Mouse (Mus musculus) stomach, embryonic 16.5 days (tissue): ENCODE results near the gene Shb. TPM values are rescaled to one million over a fixed set of nuclear protein-coding genes. Genes with fewer than 3 reads are reported as not detected.
A peak's percentile ranks its signal among the peaks of the same experiment; 100 is the strongest.

Experiments used
- ATAC-seq: fragments of 200-750 bp; cut with Nextera tagmentation; 2 replicates; pipeline ENCODE4 v1.8.0; 2017; ENCODE audit warnings: moderate number of reproducible peaks, moderate TSS enrichment; ENCODE audit not compliant: insufficient read depth, low FRiP score
- H3K27ac ChIP-seq: fragments of 300-500 bp; sonication (generic); 2 replicates; pipeline ENCODE4 v1.5.1; 2014; ENCODE audit warnings: low read length
- H3K27me3 ChIP-seq: fragments of 300-500 bp; sonication (generic); 2 replicates; pipeline ENCODE4 v1.6.1; 2014; ENCODE audit warnings: low read length, control low read depth, mixed read lengths; ENCODE audit not compliant: control insufficient read depth, insufficient read depth
- H3K36me3 ChIP-seq: fragments of 300-500 bp; sonication (generic); 2 replicates; pipeline ENCODE4 v1.6.1; 2014; ENCODE audit warnings: low read length; ENCODE audit not compliant: control insufficient read depth, insufficient read depth
- H3K4me1 ChIP-seq: fragments of 300-500 bp; sonication (generic); 2 replicates; pipeline ENCODE4 v1.6.1; 2014; ENCODE audit warnings: low read length, control low read depth, mixed read lengths; ENCODE audit not compliant: control insufficient read depth, insufficient read depth
- H3K4me2 ChIP-seq: fragments of 300-500 bp; sonication (generic); 2 replicates; pipeline ENCODE4 v1.6.1; 2014; ENCODE audit warnings: low read depth, low read length, mixed read lengths
- H3K4me3 ChIP-seq: fragments of 300-500 bp; sonication (generic); replicated peaks from 2 replicates; pipeline ENCODE4 v1.5.1; 2014; ENCODE audit warnings: mild to moderate bottlenecking, low read length
- H3K9ac ChIP-seq: fragments of 300-500 bp; sonication (generic); 2 replicates; pipeline ENCODE4 v1.6.1; 2014; ENCODE audit warnings: low read length
- H3K9me3 ChIP-seq: fragments of 300-500 bp; sonication (generic); replicated peaks from 2 replicates; pipeline ENCODE4 v1.6.1; 2016; ENCODE audit warnings: low read length, control low read depth; ENCODE audit not compliant: control insufficient read depth
- WGBS: fragments of 180-500 bp; shearing (Covaris S2); extraction: QIAGEN DNeasy Blood & Tissue Kit; methylation state at CpG from one replicate; pipeline ENCODE4 v1.1.7; 2014; 5-methylcytosine and 5-hydroxymethylcytosine counted together
- polyA plus RNA-seq: library from polyadenylated mRNA; unstranded; fragments of >200 nt; fragmentation: Nextera tagmentation; extraction: Ambion mirVana; gene quantifications from 2 replicates; pipeline ENCODE4 v1.2.1, GENCODE M21; 2015

Gene Shb
- polyA plus RNA-seq, 1 experiment from 2014 or later: 2.7 TPM

- no peaks in the 10 kb centered on the region; the same call in 1 of the 2 replicates for H3K9me3 ChIP-seq
- WGBS: 54% methylated on average over 5 of the region's 5 CpGs
- no peak overlapping the region for H3K9ac ChIP-seq
- H3K27me3 ChIP-seq: no peaks in the 10 kb centered on the region
- ATAC-seq: no peak
- H3K4me3 ChIP-seq: no peak overlapping the region
- H3K36me3 ChIP-seq: no peaks in the 10 kb centered on the region
- no peak overlapping the region for H3K27ac ChIP-seq
- no peak overlapping the region for H3K4me2 ChIP-seq
- no peaks in the 10 kb centered on the region for H3K4me1 ChIP-seq
Observed at GRCm38 (mm10) chr4:45549514-45549913, 17.2 kb upstream of the Shb start.

GRCm38 (mm10) chr4:45545851-45546250, 13.6 kb upstream of the Shb start:
- H3K4me3 ChIP-seq: no peak overlapping the region
- H3K36me3 ChIP-seq: no peaks in the 10 kb centered on the region
- no peaks in the 10 kb centered on the region; the same call in 1 of the 2 replicates for H3K9me3 ChIP-seq
- no peak overlapping the region for H3K9ac ChIP-seq
- ATAC-seq: no peak
- H3K27me3 ChIP-seq: no peaks in the 10 kb centered on the region
- H3K27ac ChIP-seq: no peak overlapping the region
- no peak overlapping the region for H3K4me2 ChIP-seq
- WGBS: 59% methylated on average over 8 of the region's 8 CpGs
- no peaks in the 10 kb centered on the region for H3K4me1 ChIP-seq

DNA sequence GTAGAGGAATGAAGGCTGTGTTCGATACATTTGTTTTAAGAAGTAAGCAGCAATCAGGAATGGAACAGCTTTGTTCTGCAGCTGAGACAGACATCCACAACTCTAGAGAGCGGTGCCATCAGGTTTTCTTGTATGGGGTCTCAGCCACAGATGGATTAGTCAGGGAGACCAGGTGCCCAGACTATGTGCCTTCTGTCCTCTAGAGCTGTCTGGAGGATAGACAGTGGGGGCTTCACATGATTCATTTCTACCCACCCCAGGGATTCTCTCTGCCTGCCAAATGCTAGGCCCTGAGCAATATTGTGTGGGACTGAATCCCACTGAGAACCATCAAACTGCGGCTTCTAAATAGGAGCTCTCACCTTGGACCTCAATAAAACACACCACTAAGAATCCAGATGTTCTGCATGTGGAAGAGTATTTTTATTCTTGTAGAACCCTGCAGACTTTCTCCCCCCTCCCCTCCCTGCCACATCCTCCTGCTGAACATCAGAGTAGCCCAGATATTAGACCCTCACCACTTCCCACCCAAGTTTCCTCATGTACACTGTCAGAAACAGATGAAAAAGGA, 11.3 kb upstream of the Shb start:
- no peak for ATAC-seq
- Histone ChIP-seq H3K9me3 (no peaks in the 10 kb centered on the region; the same call in 1 of the 2 replicates), H3K36me3 (no peaks in the 10 kb centered on the region), H3K4me1 (no peaks in the 10 kb centered on the region), H3K4me3 (no peak overlapping the region), H3K9ac (no peak overlapping the region), H3K27me3 (no peaks in the 10 kb centered on the region), H3K4me2 (no peak overlapping the region), H3K27ac (no peak overlapping the region)
- WGBS: 88% methylated on average over 3 of the region's 3 CpGs

GRCm38 (mm10) chr4:45540151-45540933, 8.1 kb upstream of the Shb start:
- H3K27me3 ChIP-seq: no peaks in the 10 kb centered on the region
- H3K36me3 ChIP-seq: no peaks in the 10 kb centered on the region
- no peak overlapping the region for H3K27ac ChIP-seq
- H3K4me3 ChIP-seq: no peak overlapping the region
- H3K4me1 ChIP-seq: no peaks in the 10 kb centered on the region
- no peak for ATAC-seq
- no peak overlapping the region for H3K9ac ChIP-seq
- no peak overlapping the region for H3K4me2 ChIP-seq
- WGBS: 72% methylated on average over 15 of the region's 15 CpGs
- H3K9me3 ChIP-seq: no peaks in the 10 kb centered on the region; the same call in 1 of the 2 replicates

- no peaks in the 10 kb centered on the region for H3K9me3 ChIP-seq
- H3K4me1 ChIP-seq: no peaks in the 10 kb centered on the region
- no peak overlapping the region for H3K27ac ChIP-seq
- H3K4me3 ChIP-seq: no peak overlapping the region
- no peak for ATAC-seq
- H3K36me3 ChIP-seq: no peaks in the 10 kb centered on the region
- no peak overlapping the region for H3K9ac ChIP-seq
- no peak overlapping the region for H3K4me2 ChIP-seq
- no peaks in the 10 kb centered on the region for H3K27me3 ChIP-seq
Observed at GRCm38 (mm10) chr4:45539187-45539586, 6.9 kb upstream of the Shb start.

DNA sequence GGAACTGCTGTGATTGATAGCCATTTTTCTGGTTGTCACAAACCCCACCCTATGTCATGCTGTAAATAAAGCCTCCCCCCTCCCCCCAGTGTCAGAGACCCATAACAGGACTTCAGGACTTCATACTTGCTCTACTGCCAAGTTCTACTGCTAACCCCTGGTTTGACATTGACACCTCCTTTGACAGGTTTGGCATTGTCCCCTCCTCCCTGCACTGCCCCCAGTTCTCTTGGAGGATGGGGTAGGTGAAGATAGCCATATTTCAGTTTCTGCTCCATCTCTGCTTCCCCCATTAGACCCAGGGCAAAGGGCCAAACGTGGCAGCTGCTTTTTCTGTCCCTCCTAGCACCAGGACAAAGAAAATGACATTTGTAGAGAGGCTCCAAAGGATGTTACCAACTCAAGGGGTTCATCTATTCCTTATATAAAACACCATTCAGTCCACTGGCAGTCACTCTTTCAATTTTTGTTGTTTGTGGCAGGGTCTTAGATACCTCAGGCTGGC, 1.2 kb upstream of the Shb start:
- 41% methylated on average over 1 of the region's 1 CpGs for WGBS
- H3K9me3 ChIP-seq: no peaks in the 10 kb centered on the region
- H3K4me1 ChIP-seq: peaks cover 17% of the 10 kb centered on the region
- no peak overlapping the region for H3K4me2 ChIP-seq
- H3K27me3 ChIP-seq: no peaks in the 10 kb centered on the region
- H3K9ac ChIP-seq: no peak overlapping the region
- H3K36me3 ChIP-seq: no peaks in the 10 kb centered on the region
- no peak overlapping the region for H3K27ac ChIP-seq
- no peak overlapping the region for H3K4me3 ChIP-seq
- no peak for ATAC-seq

- no peaks in the 10 kb centered on the region for H3K36me3 ChIP-seq
- peaks cover 28% of the 10 kb centered on the region for H3K4me1 ChIP-seq
- H3K27me3 ChIP-seq: no peaks in the 10 kb centered on the region
- peak overlapping the region; percentile 84 for H3K4me3 ChIP-seq
- peak; percentile 91 for ATAC-seq
- no peaks in the 10 kb centered on the region for H3K9me3 ChIP-seq
- H3K27ac ChIP-seq: peak overlapping the region; percentile 100
- H3K4me2 ChIP-seq: peak overlapping the region; percentile 98
- peak overlapping the region; percentile 95 for H3K9ac ChIP-seq
- under 1% methylated on average over 64 of the region's 68 CpGs for WGBS
Observed at GRCm38 (mm10) chr4:45530662-45531542, 1.4 kb downstream of the Shb start.

- Histone ChIP-seq H3K4me3 (peak overlapping the region; percentile 84), H3K4me2 (peak overlapping the region; percentile 98), H3K4me1 (peaks cover 28% of the 10 kb centered on the region), H3K36me3 (no peaks in the 10 kb centered on the region), H3K9me3 (no peaks in the 10 kb centered on the region), H3K27me3 (no peaks in the 10 kb centered on the region), H3K9ac (peak overlapping the region; percentile 95), H3K27ac (peak overlapping the region; percentile 95)
- no peak; the same call in none of the 2 replicates for ATAC-seq
- under 1% methylated on average over 74 of the region's 89 CpGs for WGBS
Observed at GRCm38 (mm10) chr4:45529986-45530597, 2.2 kb downstream of the Shb start.
